Mouse (Mus musculus): ENCODE results near the gene Larp1.

GRCm38 (mm10) chr11:57973001-57973912 is 35.6 kb upstream of the Larp1 start:
- no peak for TF ChIP-seq CTCF (IDR thresholded peaks at IDR 0.05 in 2 of 3, conservative IDR thresholded peaks at IDR 0.05 in 1 of 3; ENCODE audit: control insufficient read depth in 1 of 3, insufficient read depth in 1 of 3, low read depth in 2 of 3, low read length in 3 of 3, poor library complexity in 1 of 3, severe bottlenecking in 1 of 3)
- TF ChIP-seq EP300 (IDR thresholded peaks at IDR 0.05; ENCODE audit: low read depth in 1 of 2, low read length in 2 of 2): no peak
- TF ChIP-seq MAFK (IDR thresholded peaks at IDR 0.05; ENCODE audit: borderline replicate concordance, low read depth, low read length): no peak
- no peak for TF ChIP-seq ZKSCAN1 (IDR thresholded peaks at IDR 0.05; ENCODE audit: low read depth, low read length)
- TF ChIP-seq SIN3A (IDR thresholded peaks at IDR 0.05; ENCODE audit: low read length): no peak
- no peak for TF ChIP-seq SMC3 (IDR thresholded peaks at IDR 0.05; ENCODE audit: low read depth, low read length)
- TF ChIP-seq TCF12 (IDR thresholded peaks at IDR 0.05; ENCODE audit: low read depth, low read length): no peak
- TF ChIP-seq POLR2A (IDR thresholded peaks at IDR 0.05; ENCODE audit: control insufficient read depth in 1 of 2, insufficient read depth in 1 of 2, low read depth in 1 of 2, low read length in 2 of 2, poor library complexity in 1 of 2): no peak
- TF ChIP-seq ZMIZ1 (IDR thresholded peaks at IDR 0.05; ENCODE audit: low read depth, low read length): no peak
